Mouse (Mus musculus) heart, embryonic 13.5 days (tissue): ENCODE measurements around the gene Sparcl1. TPM values are rescaled to one million over a fixed set of nuclear protein-coding genes. Genes with fewer than 3 reads are reported as not detected.

Experiments used
- ATAC-seq: fragments of 200-750 bp; cut with Nextera tagmentation; 2 replicates; pipeline ENCODE4 v1.8.0; 2017; ENCODE audit warnings: moderate TSS enrichment; ENCODE audit not compliant: insufficient number of reproducible peaks, low FRiP score, low TSS enrichment; ENCODE audit errors: extremely low read depth
- H3K27ac ChIP-seq: fragments of 300-500 bp; sonication (generic); replicated peaks from 2 replicates; pipeline ENCODE4 v1.5.1; 2015; ENCODE audit warnings: moderate library complexity, mild to moderate bottlenecking, inconsistent platforms
- H3K27me3 ChIP-seq: fragments of 300-500 bp; sonication (generic); replicated peaks from 2 replicates; pipeline ENCODE4 v1.6.1; 2015; ENCODE audit warnings: mild to moderate bottlenecking, inconsistent platforms
- H3K36me3 ChIP-seq: fragments of 300-500 bp; sonication (generic); 2 replicates; pipeline ENCODE4 v1.6.1; 2015; ENCODE audit warnings: mild to moderate bottlenecking, inconsistent platforms
- H3K4me1 ChIP-seq: fragments of 300-500 bp; sonication (generic); 2 replicates; pipeline ENCODE4 v1.6.1; 2015; ENCODE audit warnings: inconsistent platforms
- H3K4me2 ChIP-seq: fragments of 300-500 bp; sonication (generic); 2 replicates; pipeline ENCODE4 v1.6.1; 2015; ENCODE audit warnings: inconsistent platforms, mild to moderate bottlenecking, moderate library complexity
- H3K4me3 ChIP-seq: fragments of 300-500 bp; sonication (generic); 2 replicates; pipeline ENCODE4 v1.5.1; 2015; ENCODE audit warnings: moderate library complexity, mild to moderate bottlenecking, inconsistent platforms
- H3K9ac ChIP-seq: fragments of 300-500 bp; sonication (generic); 2 replicates; pipeline ENCODE4 v1.6.1; 2015; ENCODE audit warnings: inconsistent platforms, mild to moderate bottlenecking, moderate library complexity
- H3K9me3 ChIP-seq: fragments of 300-500 bp; sonication (generic); 2 replicates; pipeline ENCODE4 v1.6.1; 2016; ENCODE audit warnings: inconsistent platforms
- WGBS: fragments of 180-500 bp; shearing (Covaris S2); methylation state at CpG from one replicate; pipeline ENCODE4 v1.1.7; 2015; ENCODE audit warnings: mixed read lengths; 5-methylcytosine and 5-hydroxymethylcytosine counted together
- polyA plus RNA-seq: library from polyadenylated mRNA; unstranded; fragments of >200 nt; fragmentation: Nextera tagmentation; extraction: Ambion mirVana; gene quantifications from 2 replicates; pipeline ENCODE4 v1.2.1, GENCODE M21; 2015

Gene Sparcl1
- 45.7 and 47.3 TPM in 2 replicates for polyA plus RNA-seq

DNA sequence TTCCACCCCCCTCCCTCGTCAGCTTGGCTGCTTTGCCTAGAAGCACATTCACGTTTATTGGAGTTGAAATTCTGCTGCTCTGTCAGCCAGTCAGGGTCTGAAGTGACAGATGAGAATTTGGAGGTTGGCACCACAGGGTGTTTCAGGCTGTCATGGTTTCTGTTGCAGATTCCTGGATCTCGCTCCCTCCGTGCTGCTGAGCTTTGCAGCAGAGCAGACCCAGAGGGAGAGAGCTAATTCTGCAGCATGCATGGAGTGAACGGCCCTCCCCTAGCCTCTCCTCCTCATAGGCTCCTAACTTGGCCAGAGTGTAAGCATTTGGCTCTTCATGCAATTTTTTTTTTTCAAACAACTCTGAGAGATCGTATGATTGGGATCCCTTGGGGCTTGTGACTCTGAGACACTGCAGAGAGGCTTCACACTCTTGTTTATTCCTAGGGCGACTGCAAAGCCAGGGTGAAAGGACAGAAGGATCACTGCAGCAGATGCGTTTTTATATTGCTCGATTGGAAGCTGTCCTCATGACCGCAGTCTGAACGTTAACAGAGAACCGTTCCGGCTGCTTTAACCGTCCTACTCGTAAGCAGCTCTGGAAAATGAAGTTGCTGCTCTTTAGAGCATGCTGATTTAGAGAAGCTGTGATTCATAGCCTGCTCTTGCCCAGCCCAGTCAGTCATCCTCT is at the start of gene Sparcl1:
Gene Sparcl1 (minus strand): TSS at position 243 of the 682 bp plus-strand sequence.
- Histone ChIP-seq H3K27me3 (no peaks in the 10 kb centered on the region), H3K9ac (peak within 1 kb of the TSS; percentile 72), H3K9me3 (no peaks in the 10 kb centered on the region), H3K27ac (peak within 1 kb of the TSS; percentile 77), H3K4me2 (peak within 1 kb of the TSS; percentile 59), H3K36me3 (no peaks in the 10 kb centered on the region), H3K4me1 (peaks cover 77% of the 10 kb centered on the region), H3K4me3 (peak within 1 kb of the TSS; percentile 42)
- ATAC-seq: no peak
- WGBS: 25% methylated on average over 15 of the region's 15 CpGs

DNA sequence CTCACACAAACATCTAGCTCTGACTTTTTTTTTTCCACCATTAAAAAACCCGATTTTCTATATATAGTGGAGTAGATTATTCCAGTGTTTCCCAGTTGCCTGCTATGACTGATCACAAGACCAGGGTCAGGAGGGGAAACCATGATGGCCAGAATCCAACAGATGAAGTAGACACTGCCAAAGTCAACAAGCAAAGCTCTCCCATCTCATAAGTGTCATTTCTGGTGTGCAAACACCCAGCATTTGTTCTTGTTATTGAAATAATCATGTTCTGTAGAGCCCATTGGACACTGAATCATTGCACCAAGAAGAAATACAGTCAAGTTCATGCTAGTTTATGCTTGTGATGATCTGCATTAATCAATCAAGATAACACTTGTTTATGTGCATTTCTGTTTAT is 47.9 kb upstream of the Sparcl1 start:
- Histone ChIP-seq H3K4me1 (0 out of 2 replicates have a peak, but pooled peaks cover 7% of the 10 kb centered on the region), H3K4me2 (no peak overlapping the region), H3K9ac (no peak overlapping the region), H3K27me3 (no peaks in the 10 kb centered on the region), H3K9me3 (no peaks in the 10 kb centered on the region), H3K27ac (no peak overlapping the region), H3K4me3 (no peak overlapping the region), H3K36me3 (no peaks in the 10 kb centered on the region)
- no peak for ATAC-seq
- WGBS: 36% methylated on average over 1 of the region's 1 CpGs

DNA sequence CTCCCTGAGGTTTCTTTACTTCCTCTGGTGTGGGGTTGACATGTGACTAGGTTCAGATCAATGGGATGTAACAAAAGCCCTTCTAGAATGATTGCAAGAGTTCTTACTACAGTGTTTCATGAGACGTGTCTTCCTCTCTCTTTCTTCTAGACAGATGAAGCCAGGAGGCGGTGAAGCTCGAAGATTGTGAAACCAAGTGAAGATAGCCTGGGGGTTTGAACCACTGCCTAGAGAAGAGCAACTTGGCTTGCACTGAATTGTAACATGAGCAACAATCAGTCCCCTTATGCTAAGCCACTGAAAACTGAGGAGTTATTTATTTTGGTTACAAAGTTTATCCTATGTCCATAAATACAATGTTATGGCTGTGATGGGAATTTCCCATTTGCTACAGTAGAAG is 47.0 kb upstream of the Sparcl1 start:
- ATAC-seq: no peak
- H3K27ac ChIP-seq: no peak overlapping the region
- no peak overlapping the region for H3K4me2 ChIP-seq
- H3K27me3 ChIP-seq: no peaks in the 10 kb centered on the region
- 80% methylated on average over 3 of the region's 3 CpGs for WGBS
- H3K4me1 ChIP-seq: 0 out of 2 replicates have a peak, but pooled peaks cover 7% of the 10 kb centered on the region
- H3K9me3 ChIP-seq: no peaks in the 10 kb centered on the region
- H3K36me3 ChIP-seq: no peaks in the 10 kb centered on the region
- H3K9ac ChIP-seq: no peak overlapping the region
- no peak overlapping the region for H3K4me3 ChIP-seq

DNA sequence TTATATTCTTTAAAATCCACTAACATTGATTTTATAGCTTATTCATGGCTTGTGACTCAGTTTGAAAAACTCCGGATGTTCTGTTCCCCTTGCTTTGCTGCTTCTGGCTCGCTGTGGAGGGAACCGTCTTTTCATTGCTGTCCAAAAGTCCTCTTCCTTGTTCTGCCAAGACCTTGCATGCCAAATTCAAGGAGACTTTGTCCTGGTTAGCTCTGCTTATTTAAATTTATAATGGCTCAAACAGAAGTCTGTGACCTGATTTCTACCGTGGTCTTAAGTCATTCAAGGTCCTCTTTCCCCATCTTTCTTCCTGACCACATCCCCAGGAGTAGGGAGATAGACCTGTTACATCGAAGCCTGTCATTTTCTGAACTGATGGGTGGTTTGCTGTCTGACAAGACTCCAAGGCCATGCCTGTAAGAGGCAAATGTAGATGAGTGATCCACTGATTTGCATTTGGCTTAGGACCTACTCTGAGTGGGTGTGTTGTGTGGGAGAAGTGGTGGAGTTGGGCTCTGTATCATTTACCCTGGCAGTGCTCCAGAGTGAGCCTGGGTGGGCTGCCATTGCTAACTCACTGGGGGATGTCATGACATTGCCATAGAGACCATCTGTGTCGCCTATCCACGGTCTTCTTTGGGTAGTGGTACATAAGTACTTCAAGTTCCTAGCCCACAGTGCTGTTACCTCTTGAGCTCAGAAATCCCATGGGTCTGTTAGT is 45.0 kb upstream of the Sparcl1 start:
- Histone ChIP-seq H3K27ac (no peak overlapping the region), H3K4me1 (0 out of 2 replicates have a peak, but pooled peaks cover 7% of the 10 kb centered on the region), H3K9me3 (no peaks in the 10 kb centered on the region), H3K4me2 (no peak overlapping the region), H3K27me3 (no peaks in the 10 kb centered on the region), H3K4me3 (no peak overlapping the region), H3K36me3 (no peaks in the 10 kb centered on the region), H3K9ac (no peak overlapping the region)
- ATAC-seq: no peak
- 70% methylated on average over 7 of the region's 7 CpGs for WGBS

DNA sequence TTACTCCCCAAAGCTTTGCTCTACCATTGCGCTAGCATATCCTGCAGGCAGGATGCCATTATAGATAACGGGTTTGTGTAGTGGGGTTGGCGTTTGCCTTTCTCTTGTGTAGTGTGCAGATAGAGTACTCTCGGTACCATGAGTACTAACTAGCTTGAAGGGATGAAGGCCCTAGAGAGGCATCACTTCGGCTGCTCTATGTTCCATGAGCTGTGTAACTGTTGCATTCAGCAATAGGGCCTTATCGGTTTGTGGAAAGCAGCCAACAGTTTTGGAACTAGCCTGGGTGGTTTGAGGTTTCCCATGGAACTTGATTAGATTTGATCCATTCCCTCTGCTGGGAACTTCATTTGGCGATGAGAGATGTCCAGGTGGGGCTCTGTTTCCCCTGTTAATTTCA is 44.2 kb upstream of the Sparcl1 start:
- Histone ChIP-seq H3K36me3 (no peaks in the 10 kb centered on the region), H3K27me3 (no peaks in the 10 kb centered on the region), H3K9me3 (no peaks in the 10 kb centered on the region), H3K9ac (no peak overlapping the region), H3K27ac (no peak overlapping the region), H3K4me1 (0 out of 2 replicates have a peak, but pooled peaks cover 7% of the 10 kb centered on the region), H3K4me2 (no peak overlapping the region), H3K4me3 (no peak overlapping the region)
- ATAC-seq: no peak
- WGBS: 69% methylated on average over 7 of the region's 7 CpGs

DNA sequence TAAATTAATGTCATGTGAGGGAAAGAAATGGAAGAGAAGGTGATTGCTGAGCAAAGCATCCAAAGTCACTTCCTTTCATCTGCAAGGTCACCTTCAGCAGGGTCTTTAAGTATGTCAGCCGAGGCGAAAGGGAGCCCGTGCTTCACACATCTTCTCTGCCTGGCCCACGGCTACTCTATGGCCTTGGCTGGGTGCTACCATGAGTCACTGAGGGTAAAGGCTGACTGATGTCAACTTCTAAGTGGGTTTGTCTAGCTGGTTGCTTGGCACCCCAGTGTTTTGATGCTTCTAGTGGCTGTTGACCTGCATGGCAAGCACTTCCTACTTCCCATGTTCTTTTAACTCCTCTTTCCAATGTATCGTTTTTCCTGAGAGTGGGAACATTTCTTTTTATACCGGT is 36.7 kb upstream of the Sparcl1 start:
- Histone ChIP-seq H3K4me3 (no peak overlapping the region), H3K4me2 (no peak overlapping the region), H3K9me3 (no peaks in the 10 kb centered on the region), H3K9ac (no peak overlapping the region), H3K4me1 (no peaks in the 10 kb centered on the region), H3K27me3 (no peaks in the 10 kb centered on the region), H3K27ac (no peak overlapping the region), H3K36me3 (no peaks in the 10 kb centered on the region)
- 76% methylated on average over 6 of the region's 6 CpGs for WGBS
- no peak for ATAC-seq

DNA sequence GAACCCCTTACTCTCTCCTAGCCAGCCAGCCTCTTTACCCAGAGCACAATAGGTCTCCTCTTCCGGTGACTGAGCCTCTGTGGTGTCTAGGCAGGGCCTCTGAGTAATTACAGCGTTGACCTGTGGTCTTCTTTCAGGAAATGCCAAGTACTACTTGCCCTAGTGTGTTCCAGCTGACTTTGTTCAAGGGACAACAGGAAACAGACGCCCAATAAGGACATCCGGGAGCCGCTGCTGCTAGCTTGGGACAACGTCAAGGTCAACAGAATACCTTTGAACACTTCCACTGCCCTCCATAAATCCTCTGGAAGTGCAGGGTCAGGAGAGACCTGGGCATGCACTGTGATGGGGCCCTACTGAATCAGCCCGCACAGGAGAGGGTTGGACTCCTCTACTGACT is 35.8 kb upstream of the Sparcl1 start:
- Histone ChIP-seq H3K4me2 (no peak overlapping the region), H3K9ac (no peak overlapping the region), H3K4me1 (no peaks in the 10 kb centered on the region), H3K9me3 (no peaks in the 10 kb centered on the region), H3K27ac (no peak overlapping the region), H3K36me3 (no peaks in the 10 kb centered on the region), H3K4me3 (no peak overlapping the region), H3K27me3 (no peaks in the 10 kb centered on the region)
- no peak for ATAC-seq
- WGBS: 56% methylated on average over 7 of the region's 7 CpGs

DNA sequence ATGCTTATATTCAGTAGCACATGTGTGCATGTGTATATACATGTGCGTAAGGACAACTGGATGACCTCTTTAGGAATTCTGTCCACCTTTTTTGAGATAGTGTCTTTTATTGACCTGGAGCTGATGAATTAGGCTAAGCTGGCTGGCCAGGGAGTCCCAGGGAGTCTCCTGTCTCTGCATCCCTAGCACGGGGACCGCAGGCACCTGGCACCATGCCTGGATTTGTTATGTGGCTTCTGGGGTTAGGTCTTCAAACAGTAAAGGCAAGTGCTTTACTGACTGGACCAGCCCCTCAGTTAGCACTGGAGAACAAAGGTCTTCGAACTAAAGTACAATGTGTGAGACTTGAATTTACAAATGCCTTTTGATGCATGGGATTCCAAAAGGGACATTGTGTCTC is 30.5 kb upstream of the Sparcl1 start:
- WGBS: 79% methylated on average over 4 of the region's 4 CpGs
- H3K9me3 ChIP-seq: no peaks in the 10 kb centered on the region
- no peaks in the 10 kb centered on the region for H3K27me3 ChIP-seq
- no peak overlapping the region for H3K27ac ChIP-seq
- H3K4me1 ChIP-seq: no peaks in the 10 kb centered on the region
- no peak for ATAC-seq
- H3K9ac ChIP-seq: no peak overlapping the region
- H3K4me3 ChIP-seq: no peak overlapping the region
- H3K36me3 ChIP-seq: no peaks in the 10 kb centered on the region
- H3K4me2 ChIP-seq: no peak overlapping the region

DNA sequence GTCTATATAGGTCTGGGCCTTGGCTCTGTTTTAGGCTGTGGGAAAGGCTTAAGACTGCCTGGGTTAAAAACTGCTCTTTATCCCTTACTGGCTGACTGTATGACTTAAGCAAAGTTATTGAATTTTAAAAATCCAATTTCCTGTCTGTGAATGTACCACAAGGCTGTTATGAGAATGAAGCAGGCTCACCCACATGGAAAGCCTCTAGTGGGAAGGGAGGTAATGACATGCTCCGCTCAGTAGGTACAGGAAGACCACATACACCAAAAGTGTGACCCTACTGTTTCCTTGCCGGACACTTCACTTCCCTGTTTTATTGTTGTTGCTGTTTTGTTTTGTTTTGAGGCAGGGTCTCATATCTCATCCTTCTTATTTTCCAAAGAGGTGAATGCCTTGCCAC is 27.5 kb upstream of the Sparcl1 start:
- Histone ChIP-seq H3K4me3 (no peak overlapping the region), H3K4me2 (no peak overlapping the region), H3K36me3 (no peaks in the 10 kb centered on the region), H3K9ac (no peak overlapping the region), H3K9me3 (no peaks in the 10 kb centered on the region), H3K4me1 (no peaks in the 10 kb centered on the region), H3K27ac (no peak overlapping the region), H3K27me3 (no peaks in the 10 kb centered on the region)
- ATAC-seq: no peak
- 64% methylated on average over 2 of the region's 2 CpGs for WGBS

DNA sequence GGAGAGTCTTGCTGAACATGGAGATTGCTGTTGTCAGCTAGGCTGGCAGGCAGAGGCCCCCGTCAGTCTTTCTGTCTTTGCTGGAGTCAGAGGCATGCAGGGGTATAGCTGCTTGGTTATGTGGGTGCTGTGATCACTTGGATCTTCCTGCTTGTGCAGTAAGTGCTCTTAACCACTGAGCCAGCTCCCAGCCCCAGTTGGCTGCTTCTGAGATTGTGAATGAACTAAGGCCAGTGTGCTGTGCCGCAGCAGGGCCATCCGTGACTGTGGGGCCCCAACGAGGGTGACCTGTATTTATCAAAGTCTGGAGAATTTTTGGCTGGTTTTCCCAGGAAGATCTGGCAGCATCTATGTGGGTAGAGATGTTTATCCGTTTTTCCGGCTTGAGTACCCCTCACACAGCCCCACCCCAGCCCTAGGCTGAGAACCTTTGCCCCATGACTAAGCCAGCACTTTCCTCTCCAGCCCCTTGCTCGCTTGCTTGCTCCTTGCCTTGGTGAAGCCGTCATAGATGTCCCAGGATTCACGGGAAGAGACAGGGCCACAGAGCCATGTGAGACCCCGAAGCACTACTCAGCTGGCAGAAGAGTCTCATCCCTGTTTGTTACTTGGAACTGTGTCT is 24.5 kb upstream of the Sparcl1 start:
- no peaks in the 10 kb centered on the region for H3K27me3 ChIP-seq
- H3K4me2 ChIP-seq: no peak overlapping the region
- WGBS: 62% methylated on average over 10 of the region's 10 CpGs
- H3K4me1 ChIP-seq: no peaks in the 10 kb centered on the region
- no peak overlapping the region for H3K27ac ChIP-seq
- no peak overlapping the region for H3K4me3 ChIP-seq
- no peak for ATAC-seq
- no peaks in the 10 kb centered on the region for H3K9me3 ChIP-seq
- no peak overlapping the region for H3K9ac ChIP-seq
- H3K36me3 ChIP-seq: no peaks in the 10 kb centered on the region

DNA sequence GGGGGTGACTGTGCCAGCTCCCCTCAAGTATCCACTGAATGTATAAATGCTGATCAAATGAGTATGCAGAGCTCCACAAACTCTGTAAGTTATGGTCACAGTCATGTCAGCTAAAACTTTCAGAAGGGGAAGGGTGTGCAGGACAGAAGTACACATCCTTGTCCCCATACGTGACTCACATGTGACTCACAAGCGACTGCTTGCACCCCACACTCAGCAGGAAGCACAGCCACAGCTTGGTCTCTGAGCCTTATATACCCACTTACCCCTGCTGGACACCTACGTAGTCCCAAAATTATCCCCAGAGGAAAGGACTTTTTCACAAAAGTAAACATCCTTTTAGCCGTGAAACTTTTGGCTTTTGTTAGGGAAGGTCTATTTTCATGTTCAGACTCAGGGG is 20.2 kb upstream of the Sparcl1 start:
- H3K4me2 ChIP-seq: no peak overlapping the region
- peaks cover 2% of the 10 kb centered on the region; the same call in 1 of the 2 replicates for H3K4me1 ChIP-seq
- H3K4me3 ChIP-seq: no peak overlapping the region
- H3K9ac ChIP-seq: no peak overlapping the region
- WGBS: 56% methylated on average over 4 of the region's 4 CpGs
- H3K9me3 ChIP-seq: no peaks in the 10 kb centered on the region
- ATAC-seq: no peak
- H3K27me3 ChIP-seq: no peaks in the 10 kb centered on the region
- no peak overlapping the region for H3K27ac ChIP-seq
- H3K36me3 ChIP-seq: no peaks in the 10 kb centered on the region
